Mouse (Mus musculus) cortical plate, adult 2 months (tissue): ENCODE data around the gene Nfatc2.
A peak's percentile ranks its signal among the peaks of the same experiment; 100 is the strongest.

Source experiments
- CTCF ChIP-seq: fragments of 200-500 bp; IDR thresholded peaks from 2 replicates; pipeline ENCODE4 v1.5.1; 2011; ENCODE audit warnings: mild to moderate bottlenecking, control low read depth, low read length; ENCODE audit not compliant: insufficient read depth; ENCODE audit errors: extremely low read depth
- POLR2A ChIP-seq: fragments of 200-500 bp; IDR thresholded peaks from 2 replicates; pipeline ENCODE4 v1.6.1; 2011; ENCODE audit warnings: mild to moderate bottlenecking, low read length, control low read depth; ENCODE audit not compliant: insufficient read depth; ENCODE audit errors: extremely low read depth

- no peak for TF ChIP-seq CTCF
- TF ChIP-seq POLR2A, result peak; percentile 87; the same call in 1 of the 2 replicates
Observed at GRCm38 (mm10) chr2:168479930-168480329, 121.5 kb downstream of the Nfatc2 start.
